Mouse (Mus musculus) urinary bladder, postnatal 25 days (tissue): ENCODE results near the gene Pdgfra.

ENCODE experiments used
- DNase-seq: peaks from one replicate; pipeline ENCODE4 v3.0.0; 2022; ENCODE audit warnings: low spot score

The Pdgfra gene

DNA sequence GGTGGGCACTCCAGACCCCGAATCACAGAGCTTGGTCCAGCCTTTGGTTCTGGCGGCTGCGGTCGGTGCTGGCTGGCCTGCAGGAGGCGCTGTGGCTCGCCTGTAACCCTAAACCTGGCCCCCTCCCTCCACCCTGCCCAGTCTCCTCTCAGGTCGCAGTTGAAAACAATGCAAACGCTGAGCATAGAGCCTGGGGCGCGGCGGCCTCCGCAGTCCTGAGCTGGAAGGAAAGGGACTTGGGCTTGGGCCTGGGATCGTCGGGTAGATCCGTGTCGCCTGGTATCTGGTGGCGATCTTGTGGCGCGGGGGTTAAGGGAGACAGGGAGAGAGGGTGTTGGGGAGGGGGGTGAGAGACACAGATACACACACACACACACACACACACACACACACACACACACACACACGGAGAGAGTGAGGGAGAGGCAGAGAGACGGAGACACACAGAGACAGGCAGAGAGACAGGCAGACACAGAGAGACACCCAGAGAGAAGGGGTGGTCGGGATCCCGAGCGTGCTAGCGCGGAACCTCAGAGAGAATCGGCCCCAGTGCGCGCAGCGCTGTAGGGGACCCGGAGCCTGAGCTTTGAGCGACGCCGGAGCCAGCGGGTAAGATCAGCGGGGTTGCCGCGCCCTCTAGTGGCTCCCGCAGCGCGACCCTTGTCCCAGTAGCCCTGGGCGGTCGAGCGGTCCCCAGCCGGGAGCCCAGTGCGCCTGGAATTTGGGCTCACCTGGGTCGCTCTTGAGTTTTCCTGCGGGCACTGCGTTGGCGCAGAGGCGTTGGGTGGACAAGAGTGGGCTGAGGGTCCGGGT lies 3.9 kb downstream of the Pdgfra start:
- peak; percentile 81 for DNase-seq

DNA sequence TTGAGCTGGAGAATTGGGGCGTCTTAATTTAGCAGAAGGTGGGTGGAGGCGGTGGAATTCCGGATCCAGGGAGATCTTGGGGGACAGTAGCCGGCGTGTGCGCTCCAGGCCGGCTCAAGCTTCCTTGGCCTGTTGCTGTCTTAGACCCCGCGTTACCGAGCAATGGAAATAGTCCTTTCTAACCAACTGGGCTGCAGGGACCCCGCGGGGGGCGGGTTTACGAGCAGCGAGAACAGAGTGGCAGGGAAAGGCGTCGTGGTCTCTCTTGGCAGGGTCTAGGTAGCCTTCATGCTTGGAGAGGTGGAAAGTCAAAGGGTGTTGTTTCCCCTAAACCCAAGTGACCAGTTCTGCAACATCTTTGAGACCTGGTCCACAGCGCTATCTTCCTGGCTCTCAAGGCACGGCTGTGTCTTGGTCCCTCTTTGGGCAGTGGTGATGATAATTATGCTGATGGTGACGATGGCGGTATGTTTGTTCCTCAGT lies 4.5 kb downstream of the Pdgfra start:
- peak; percentile 25 for DNase-seq

DNA sequence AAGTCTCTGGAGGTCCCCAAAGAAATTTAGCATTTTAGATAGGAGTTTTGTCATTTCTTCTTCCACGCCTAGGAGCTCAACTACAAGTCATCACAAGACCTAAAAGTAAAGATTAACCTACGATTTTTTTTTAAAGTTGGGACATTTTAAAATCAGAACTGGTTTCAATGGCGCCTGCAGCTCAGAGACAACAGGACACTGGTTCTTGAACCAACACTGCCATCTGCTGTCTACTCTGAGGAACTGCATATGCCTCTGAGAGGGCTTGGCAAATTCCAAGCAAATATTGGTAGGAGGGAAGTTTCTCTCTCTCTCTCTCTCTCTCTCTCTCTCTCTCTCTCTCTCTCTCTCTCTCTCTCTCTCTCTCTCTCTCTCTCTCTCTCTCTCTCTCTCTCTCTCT lies 4.9 kb downstream of the Pdgfra start:
- DNase-seq, result peak; percentile 45

- no peak for DNase-seq
These were observed 8.6 kb downstream of the Pdgfra start for GRCm38 (mm10) chr5:75160530-75161170.

DNA sequence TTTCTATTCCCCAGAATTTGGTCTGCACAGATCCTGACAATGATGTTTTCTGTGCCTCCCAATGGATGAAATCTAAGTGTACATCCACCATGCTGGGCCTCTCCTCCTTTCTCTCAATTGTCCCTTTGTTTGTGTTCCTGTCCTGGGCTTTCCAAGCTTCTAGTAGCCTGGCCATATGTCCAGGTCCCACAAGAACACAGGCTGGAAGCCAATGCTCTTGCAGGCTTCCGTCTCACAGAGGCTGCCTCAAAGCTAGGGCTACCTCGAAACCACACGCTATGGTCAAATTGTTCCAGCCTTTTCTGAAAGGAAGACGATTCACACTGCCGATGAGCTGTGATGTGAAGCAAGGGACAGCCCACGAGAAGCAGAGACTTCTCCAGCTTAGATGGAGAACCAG lies 9.5 kb downstream of the Pdgfra start:
- no peak for DNase-seq

DNA sequence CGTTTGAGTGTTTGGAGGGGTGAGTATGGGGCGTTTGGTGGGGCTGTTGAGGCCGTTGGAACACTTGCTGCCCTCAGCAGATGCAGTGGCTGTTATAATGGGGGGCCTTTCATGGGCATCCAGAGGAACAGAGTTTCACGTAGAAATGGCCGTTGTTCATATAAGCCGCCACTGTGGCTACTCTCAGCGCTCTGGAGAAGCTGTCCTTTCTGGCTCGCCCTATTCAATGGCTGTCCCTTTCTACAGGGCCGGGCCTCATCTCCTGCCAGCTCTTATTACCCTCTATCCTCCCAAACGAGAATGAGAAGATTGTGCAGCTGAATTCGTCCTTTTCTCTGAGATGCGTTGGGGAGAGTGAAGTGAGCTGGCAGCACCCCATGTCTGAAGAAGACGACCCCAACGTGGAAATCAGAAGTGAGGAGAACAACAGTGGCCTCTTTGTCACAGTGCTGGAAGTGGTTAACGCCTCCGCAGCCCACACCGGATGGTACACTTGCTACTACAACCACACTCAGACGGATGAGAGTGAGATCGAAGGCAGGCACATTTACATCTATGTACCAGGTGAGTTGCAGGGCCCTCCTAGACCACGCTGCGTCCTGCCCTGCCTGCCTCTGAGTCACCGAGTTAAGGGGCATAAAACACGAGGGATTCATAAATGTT lies 11.3 kb downstream of the Pdgfra start:
- no peak for DNase-seq

- DNase-seq, result no peak
These were observed 12.6 kb downstream of the Pdgfra start for GRCm38 (mm10) chr5:75164688-75165087.

DNA sequence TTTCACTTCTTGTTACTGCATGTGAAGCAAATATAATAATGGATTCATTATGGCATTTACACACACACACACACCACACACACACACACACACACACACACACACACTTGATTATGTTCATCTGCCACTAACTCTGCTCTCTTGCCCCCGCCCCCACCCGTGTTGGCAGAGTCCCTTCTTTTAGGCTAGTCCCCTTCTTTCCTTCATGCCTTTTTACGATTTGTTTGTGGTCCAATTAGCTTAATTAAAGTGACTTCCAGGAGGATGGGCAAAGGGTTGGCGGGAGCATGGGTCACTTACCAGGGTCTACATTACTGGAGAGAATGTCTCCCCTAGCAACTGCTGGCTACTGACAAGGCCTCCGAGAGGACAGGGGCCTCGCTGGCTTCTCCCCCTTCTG lies 17.7 kb downstream of the Pdgfra start:
- no peak for DNase-seq

- no peak for DNase-seq
These were observed 19.8 kb downstream of the Pdgfra start for GRCm38 (mm10) chr5:75171859-75172258.

GRCm38 (mm10) chr5:75179249-75179648 lies 27.2 kb downstream of the Pdgfra start:
- DNase-seq, result no peak

GRCm38 (mm10) chr5:75179726-75180290 lies 27.7 kb downstream of the Pdgfra start:
- no peak for DNase-seq

- DNase-seq, result no peak
These were observed 31.6 kb downstream of the Pdgfra start for GRCm38 (mm10) chr5:75183653-75184052.

DNA sequence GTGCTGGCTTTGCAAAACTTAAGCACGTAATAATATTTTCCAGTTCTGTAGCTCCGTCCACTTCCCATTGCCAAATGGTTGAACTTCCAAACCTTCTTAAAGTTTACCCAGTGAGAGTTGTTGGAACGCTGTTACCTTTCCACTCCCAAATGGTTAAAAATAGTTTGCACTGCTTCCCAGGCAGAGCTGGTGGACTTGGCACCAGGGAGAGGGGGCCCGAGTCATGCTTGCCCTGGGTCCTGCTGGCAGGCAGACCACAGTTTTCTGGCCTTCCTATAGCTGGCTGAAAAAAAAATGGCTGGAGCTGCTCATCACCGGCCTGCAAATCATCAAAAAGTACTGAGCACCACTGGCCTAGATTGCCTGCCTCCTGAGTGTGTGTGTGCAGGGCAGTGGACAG lies 32.0 kb downstream of the Pdgfra start:
- no peak for DNase-seq

DNA sequence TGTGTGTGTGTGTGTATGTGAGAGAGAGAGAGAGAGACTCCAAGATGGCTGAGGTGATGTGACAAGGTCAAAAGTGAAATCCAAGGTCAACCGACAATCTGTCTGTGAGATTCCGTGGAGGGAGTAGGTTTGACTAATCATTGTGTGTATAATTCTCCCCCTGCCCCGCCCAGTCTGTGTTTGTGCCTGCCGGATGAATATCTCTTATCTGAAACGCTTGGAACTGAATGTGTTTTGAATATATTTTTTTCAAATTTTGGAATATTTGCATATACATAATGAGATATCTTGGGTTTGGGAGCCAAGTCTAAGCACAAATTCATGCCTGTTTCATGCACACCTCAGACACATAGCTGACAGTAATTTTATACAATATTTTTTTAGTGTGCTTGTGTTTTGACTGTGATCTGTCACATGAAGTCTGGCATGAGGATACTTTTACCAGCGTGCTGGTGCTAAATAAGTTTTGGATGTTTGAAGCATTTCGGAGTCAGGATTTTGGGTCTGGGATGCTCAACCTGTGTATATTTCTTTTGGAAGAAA lies 32.7 kb downstream of the Pdgfra start:
- no peak for DNase-seq

DNA sequence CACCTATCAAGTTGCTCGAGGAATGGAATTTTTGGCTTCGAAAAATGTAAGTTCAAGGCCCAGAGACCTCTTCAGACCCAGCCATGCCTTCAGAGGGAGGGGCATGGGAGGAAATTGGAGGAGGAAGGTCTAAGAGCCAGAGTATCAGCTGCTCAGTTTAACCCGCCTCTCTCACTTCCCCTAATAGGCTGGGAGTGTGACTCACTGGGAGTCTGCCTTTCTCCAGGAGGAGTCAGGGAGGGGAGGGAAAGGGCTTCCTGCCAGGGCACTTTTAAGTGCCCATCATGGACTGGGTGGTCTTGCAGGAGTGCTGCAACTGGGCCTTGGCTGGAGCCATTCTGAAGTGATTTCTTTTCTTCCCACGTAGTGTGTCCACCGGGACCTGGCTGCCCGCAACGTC lies 33.5 kb downstream of the Pdgfra start:
- DNase-seq, result no peak

GRCm38 (mm10) chr5:75189319-75189987 lies 37.4 kb downstream of the Pdgfra start:
- DNase-seq, result no peak

- no peak for DNase-seq
These were observed 41.0 kb downstream of the Pdgfra start for GRCm38 (mm10) chr5:75193107-75193506.

DNA sequence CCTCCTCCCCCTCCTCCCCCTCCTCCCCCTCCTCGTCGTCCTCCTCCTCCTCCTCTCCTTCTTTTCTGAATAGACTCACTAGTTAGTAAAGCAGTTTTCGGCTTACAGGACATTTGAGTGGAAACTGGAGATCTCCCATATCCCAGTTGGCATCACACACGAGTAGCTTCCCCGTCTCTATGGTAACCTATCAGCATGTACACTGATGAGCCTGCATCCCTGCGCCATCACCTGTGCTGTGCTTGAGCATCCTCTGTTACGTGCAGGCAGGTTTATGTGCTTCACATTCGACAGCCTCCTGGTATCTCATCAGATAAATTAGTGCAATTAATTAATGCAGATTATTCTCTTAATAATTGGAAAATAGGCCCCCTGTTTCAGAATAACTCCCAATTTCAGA lies 46.3 kb downstream of the Pdgfra start:
- no peak for DNase-seq

DNA sequence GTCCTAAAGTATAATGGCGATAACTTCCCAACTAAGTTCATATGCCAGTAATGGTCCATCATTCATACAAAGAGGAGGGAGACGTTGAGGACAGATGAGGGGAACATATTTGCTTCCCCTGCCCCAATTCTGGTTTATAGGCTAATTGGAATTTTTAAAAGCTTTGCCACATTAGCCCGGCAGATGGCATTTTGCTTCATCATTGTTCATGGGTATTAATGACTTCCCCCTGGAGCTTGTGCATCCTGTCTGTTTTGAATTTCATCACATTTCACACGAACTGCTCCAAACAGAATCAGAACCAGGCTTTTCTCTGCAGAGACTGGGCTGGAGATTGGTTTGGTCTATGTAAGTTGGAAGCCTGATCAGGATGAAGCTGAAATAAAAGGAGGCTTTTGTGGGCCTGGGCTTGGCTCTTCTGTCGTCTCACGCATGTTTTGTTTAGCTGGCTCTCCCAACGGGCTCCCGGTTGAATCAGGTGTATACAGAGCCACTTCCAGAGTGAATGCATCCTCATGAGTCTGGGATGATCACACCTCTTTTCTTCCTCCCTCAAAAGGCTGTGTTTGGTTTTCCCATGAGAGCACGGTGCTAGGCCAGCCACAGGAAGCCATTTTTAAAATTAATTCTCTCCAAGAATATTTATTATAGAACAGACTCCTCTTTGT lies 47.7 kb downstream of the Pdgfra start:
- no peak for DNase-seq

- DNase-seq, result no peak
These were observed 48.3 kb downstream of the Pdgfra start for GRCm38 (mm10) chr5:75200366-75200724.

DNA sequence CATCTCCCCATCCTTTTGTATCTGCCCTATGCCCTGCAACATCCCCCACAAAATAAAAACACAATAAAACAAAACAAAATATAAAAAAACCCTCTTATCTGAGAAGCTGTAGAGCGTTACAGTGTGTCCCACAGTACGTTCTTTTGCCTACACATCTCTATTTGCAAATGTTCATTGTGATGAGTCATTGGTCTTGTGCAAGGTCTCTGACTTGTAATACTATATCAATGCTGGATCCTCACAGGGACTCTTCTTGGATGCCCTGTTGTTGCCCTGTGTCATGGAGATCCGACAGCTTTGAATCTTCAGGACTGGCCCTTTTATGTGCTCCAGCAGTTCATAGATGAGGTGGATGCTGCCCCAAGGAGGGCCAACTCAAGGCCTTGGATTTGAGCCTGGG lies 55.8 kb downstream of the Pdgfra start:
- no peak for DNase-seq
